In the genomic region with DNA sequence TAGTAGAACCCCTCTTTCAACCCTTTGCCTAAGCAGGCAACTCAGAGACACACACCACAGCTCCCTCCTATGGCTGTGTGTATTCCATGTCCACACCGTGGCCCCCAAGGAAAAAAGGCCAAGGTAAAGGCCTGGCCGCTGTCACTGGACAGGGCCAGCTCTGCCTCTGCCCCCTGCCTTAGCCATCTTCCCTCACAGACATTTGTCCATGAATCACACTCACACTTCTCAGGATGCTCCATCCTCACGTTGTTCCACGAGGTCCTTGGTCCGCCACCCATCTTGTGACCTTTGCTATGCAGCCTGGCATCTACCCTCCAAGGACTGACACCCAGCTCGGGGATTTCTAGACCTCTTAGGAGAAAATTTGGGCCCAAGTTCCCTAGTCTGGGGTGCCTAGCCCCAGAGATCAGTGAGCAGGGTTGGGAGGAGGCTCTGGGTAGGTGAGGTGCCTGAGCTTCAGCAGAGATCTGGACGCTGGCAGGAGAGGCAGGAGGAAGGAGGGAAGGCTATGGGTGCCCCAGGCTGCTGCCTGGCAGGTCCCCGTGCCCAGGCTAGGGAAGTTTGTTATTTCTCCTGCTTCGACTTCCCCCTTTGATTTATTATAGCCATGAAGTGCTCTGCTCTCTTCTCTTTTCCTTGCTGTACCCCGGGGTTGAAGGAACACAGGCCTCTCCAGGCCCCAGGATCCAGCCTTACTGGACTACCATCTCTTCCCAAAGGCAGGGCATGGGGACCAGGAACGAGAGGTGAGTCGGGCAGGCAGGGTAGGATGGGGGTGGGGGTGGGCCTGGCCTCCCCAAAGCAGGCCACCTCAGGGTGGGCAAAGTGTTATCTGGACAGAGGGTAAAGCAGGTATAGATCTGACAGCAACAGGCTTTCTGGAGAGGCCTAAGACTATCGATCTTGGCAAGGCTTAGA, we compare ENCODE assay signal across 10 mouse cellular contexts. TPM values are rescaled to one million over a fixed set of nuclear protein-coding genes. Genes with fewer than 3 reads are reported as not detected.
DNase-seq lines count a peak whose midpoint lies in the region; ATAC-seq and TF ChIP-seq lines count a peak whose summit lies in the region.
"Had no signal": no experiment of that assay in that cellular context is flagged by ENCODE, and none has a peak within 500 bp of the region (broad histone marks: within the 10 kb centered on the region; RNA-seq: fewer than 3 reads in every experiment).

A gene (plus strand): TSS at position 616 of the 921 bp plus-strand sequence.

- H3K9me3 ChIP-seq in lung, embryonic 14.5 days (ENCODE audit: low read depth, low read length): no peaks in the 10 kb centered on the region
- H3K9me3 ChIP-seq in embryonic facial prominence, embryonic 14.5 days (ENCODE audit: control insufficient read depth, low read length): no peaks in the 10 kb centered on the region
- H3K9me3 ChIP-seq in liver, embryonic 16.5 days (replicated peaks; ENCODE audit: control insufficient read depth, low read length): no peaks in the 10 kb centered on the region

- no peaks in the 10 kb centered on the region for H3K4me1 ChIP-seq in lung, embryonic 14.5 days (ENCODE audit: insufficient read depth)
- 0 out of 2 replicates have a peak, but pooled peaks cover 6% of the 10 kb centered on the region for H3K4me1 ChIP-seq in embryonic facial prominence, embryonic 14.5 days (ENCODE audit: control insufficient read depth, insufficient read depth, low read length)
- peaks cover 11% of the 10 kb centered on the region for H3K4me1 ChIP-seq in liver, embryonic 16.5 days (ENCODE audit: control insufficient read depth, low read depth, low read length)

- ATAC-seq in lung, embryonic 14.5 days (ENCODE audit: insufficient read depth): no peak
- no peak for ATAC-seq in embryonic facial prominence, embryonic 14.5 days (ENCODE audit: low read depth)
- ATAC-seq in liver, embryonic 16.5 days (ENCODE audit: low read depth): 0 out of 2 replicates have a peak, but pooled peaks have one; percentile 1
- ATAC-seq: hindbrain, embryonic 16.5 days had no signal

- WGBS in lung, embryonic 14.5 days: 76% methylated on average over 13 of the region's 13 CpGs
- 83% methylated on average over 13 of the region's 13 CpGs for WGBS in embryonic facial prominence, embryonic 14.5 days
- 45% methylated on average over 13 of the region's 13 CpGs for WGBS in liver, embryonic 16.5 days (ENCODE audit: insufficient replicate concordance)

- intact Hi-C loops in gastrocnemius, adult 2 months (cut with DNase I): no loop called here

- H3K4me2 ChIP-seq in lung, embryonic 14.5 days: no peak within 1 kb of the TSS
- H3K4me2 ChIP-seq in embryonic facial prominence, embryonic 14.5 days (ENCODE audit: low read depth, low read length): no peak within 1 kb of the TSS
- peak within 1 kb of the TSS; percentile 19 for H3K4me2 ChIP-seq in liver, embryonic 16.5 days (ENCODE audit: low read depth, low read length)

- no peak within 1 kb of the TSS for H3K9ac ChIP-seq in lung, embryonic 14.5 days
- H3K9ac ChIP-seq in embryonic facial prominence, embryonic 14.5 days (ENCODE audit: low read depth, low read length): no peak within 1 kb of the TSS
- H3K9ac ChIP-seq in liver, embryonic 16.5 days (ENCODE audit: low read depth, low read length): peak within 1 kb of the TSS; percentile 22; the same call in 1 of the 2 replicates

- no peaks in the 10 kb centered on the region for H3K36me3 ChIP-seq in lung, embryonic 14.5 days (ENCODE audit: insufficient read depth)
- H3K36me3 ChIP-seq in embryonic facial prominence, embryonic 14.5 days (ENCODE audit: control insufficient read depth, insufficient read depth, low read length): no peaks in the 10 kb centered on the region
- no peaks in the 10 kb centered on the region for H3K36me3 ChIP-seq in liver, embryonic 16.5 days (ENCODE audit: control insufficient read depth, insufficient read depth)

- no peaks in the 10 kb centered on the region for H3K27me3 ChIP-seq in lung, embryonic 14.5 days (ENCODE audit: insufficient read depth, low read length)
- no peaks in the 10 kb centered on the region for H3K27me3 ChIP-seq in embryonic facial prominence, embryonic 14.5 days (replicated peaks; ENCODE audit: control insufficient read depth, insufficient read depth, low read length)
- no peaks in the 10 kb centered on the region for H3K27me3 ChIP-seq in liver, embryonic 16.5 days (ENCODE audit: control insufficient read depth, insufficient read depth, low read depth, low read length)

- no peak for TF ChIP-seq CTCF in gastrocnemius, adult 2 months (IDR thresholded peaks at IDR 0.05)
- no peak for TF ChIP-seq CTCF in lung, embryonic 14.5 days (IDR thresholded peaks at IDR 0.05; ENCODE audit: low read depth)

- DNase-seq in gastrocnemius, adult 2 months: no peak
- DNase-seq in gastrocnemius, adult 18-20 months (ENCODE audit: low spot score): no peak
- DNase-seq in lung, embryonic 14.5 days: no peak
- DNase-seq in lung, postnatal 36 days: no peak
- no peak for DNase-seq in embryonic facial prominence, embryonic 14.5 days (ENCODE audit: low spot score)
- no peak for DNase-seq in right cerebral cortex, postnatal 25 days
- no peak for DNase-seq in adrenal gland, adult 18-20 months (ENCODE audit: low spot score in 2 of 2)
- DNase-seq: right cerebral cortex, postnatal 4 days had no signal

- peak within 1 kb of the TSS; percentile 95 for H3K27ac ChIP-seq in gastrocnemius, adult 2 months
- H3K27ac ChIP-seq in lung, embryonic 14.5 days (ENCODE audit: low read depth): peak within 1 kb of the TSS; percentile 24; the same call in 1 of the 2 replicates
- H3K27ac ChIP-seq in embryonic facial prominence, embryonic 14.5 days (replicated peaks; ENCODE audit: low read depth, low read length): 0 out of 2 replicates have a peak within 1 kb of the TSS, but pooled peaks have one; percentile 35
- peak within 1 kb of the TSS; percentile 84 for H3K27ac ChIP-seq in liver, embryonic 16.5 days (ENCODE audit: low read length)

- H3K4me3 ChIP-seq in gastrocnemius, adult 2 months: peak within 1 kb of the TSS; percentile 28
- no peak within 1 kb of the TSS for H3K4me3 ChIP-seq in lung, embryonic 14.5 days (ENCODE audit: low read depth, low read length)
- no peak within 1 kb of the TSS for H3K4me3 ChIP-seq in embryonic facial prominence, embryonic 14.5 days (ENCODE audit: low read depth, low read length)
- H3K4me3 ChIP-seq in liver, embryonic 16.5 days (ENCODE audit: low read depth, low read length): peak within 1 kb of the TSS; percentile 15

RNA-seq across cellular contexts. Expression of the gene that starts here (rescaled TPM):
- total RNA-seq in gastrocnemius, adult 2 months (2021): 1 to 10 TPM in 1 of 2 experiments, under 1 TPM in 1; 0.87 to 1.2 TPM
- 1 to 10 TPM in 1 of 2 experiments, under 1 TPM in 1; 0.43 to 1.1 TPM for total RNA-seq in gastrocnemius, adult 18-20 months (2021)
- polyA plus RNA-seq in lung, embryonic 14.5 days (2014; fragmentation: Nextera tagmentation; extraction: Ambion mirVana): 6.2 TPM in 2 replicates
- 10.2 and 10.6 TPM in 2 replicates for polyA plus RNA-seq in embryonic facial prominence, embryonic 14.5 days (2014; fragmentation: Nextera tagmentation; extraction: Ambion mirVana)
- 16.6 and 18.2 TPM in 2 replicates for polyA plus RNA-seq in liver, embryonic 16.5 days (2015; fragmentation: Nextera tagmentation; extraction: Ambion mirVana)
- 1 to 10 TPM; 5.3 to 9.9 TPM for total RNA-seq in adrenal gland, adult 18-20 months (2021)

Comparison
In these comparisons a context has a peak if more than half of its experiments do, and no peak if none do; other contexts are left out.
1. H3K27ac ChIP-seq: peak in every context shown above with its lines; median percentile 95 in gastrocnemius, adult 2 months; 84 in liver, embryonic 16.5 days; 35 in embryonic facial prominence, embryonic 14.5 days; 24 in lung, embryonic 14.5 days.
2. H3K4me3 ChIP-seq: peak in gastrocnemius, adult 2 months (single experiment) and liver, embryonic 16.5 days (single experiment); none in lung, embryonic 14.5 days (single experiment) and embryonic facial prominence, embryonic 14.5 days (single experiment).